Mouse (Mus musculus): Measurements from ENCODE around the gene Pou2f2. TPM values are rescaled to one million over a fixed set of nuclear protein-coding genes. Genes with fewer than 3 reads are reported as not detected.

The Pou2f2 gene
- total and polyA plus RNA-seq, 2 experiments from 2014 or later, result 6.0 to 21.2 TPM

DNA sequence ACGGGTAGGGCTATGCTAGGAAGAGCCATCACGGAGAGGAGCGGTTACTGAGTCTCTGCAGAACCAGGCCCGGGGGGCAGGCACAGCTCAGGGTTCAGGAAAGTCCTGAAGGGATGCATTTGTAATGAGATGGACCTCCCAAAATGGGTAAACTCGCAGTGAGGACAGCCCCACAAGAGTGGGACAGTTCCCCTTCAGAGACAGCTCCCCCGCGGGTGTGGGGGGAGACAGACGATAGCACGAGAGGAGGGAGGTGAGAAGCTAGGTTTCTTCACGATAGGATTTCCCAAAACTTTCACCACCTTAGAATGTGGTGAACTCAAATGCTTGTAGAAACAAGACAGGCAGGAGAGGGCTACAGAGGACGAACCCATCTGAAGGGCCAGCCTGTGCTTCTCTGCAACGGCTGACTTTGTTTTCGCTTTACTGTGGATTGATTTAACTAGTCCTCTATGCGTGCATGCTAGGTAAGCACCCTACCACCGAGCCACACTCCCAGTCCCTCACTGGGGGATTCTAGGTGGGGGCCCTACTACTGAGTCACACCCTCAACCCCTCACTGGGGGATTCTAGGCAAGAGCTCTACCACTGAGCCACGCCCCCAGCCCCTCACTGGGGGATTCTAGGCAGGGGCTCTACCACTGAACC lies 66.4 kb downstream of the Pou2f2 start:
- Histone ChIP-seq H3K9ac (no peak overlapping the region), H3K9me3 (ENCODE audit: low read length) (no peaks in the 10 kb centered on the region), H3K4me2 (ENCODE audit: low read depth) (no peak overlapping the region), H3K36me3 (ENCODE audit: insufficient read depth) (peaks cover 7% of the 10 kb centered on the region; the same call in 1 of the 2 replicates), H3K27me3 (ENCODE audit: insufficient read depth, low read length) (no peaks in the 10 kb centered on the region), H3K4me3 (ENCODE audit: low read depth, low read length) (no peak overlapping the region), H3K27ac (ENCODE audit: low read depth, low read length) (no peak overlapping the region), H3K4me1 (ENCODE audit: insufficient read depth) (no peaks in the 10 kb centered on the region)
- DNase-seq (no peak), ATAC-seq (no peak)
- TF ChIP-seq CTCF (IDR thresholded peaks at IDR 0.05; ENCODE audit: low read depth), result no peak
- WGBS, result 91% methylated on average over 16 of the region's 16 CpGs

DNA sequence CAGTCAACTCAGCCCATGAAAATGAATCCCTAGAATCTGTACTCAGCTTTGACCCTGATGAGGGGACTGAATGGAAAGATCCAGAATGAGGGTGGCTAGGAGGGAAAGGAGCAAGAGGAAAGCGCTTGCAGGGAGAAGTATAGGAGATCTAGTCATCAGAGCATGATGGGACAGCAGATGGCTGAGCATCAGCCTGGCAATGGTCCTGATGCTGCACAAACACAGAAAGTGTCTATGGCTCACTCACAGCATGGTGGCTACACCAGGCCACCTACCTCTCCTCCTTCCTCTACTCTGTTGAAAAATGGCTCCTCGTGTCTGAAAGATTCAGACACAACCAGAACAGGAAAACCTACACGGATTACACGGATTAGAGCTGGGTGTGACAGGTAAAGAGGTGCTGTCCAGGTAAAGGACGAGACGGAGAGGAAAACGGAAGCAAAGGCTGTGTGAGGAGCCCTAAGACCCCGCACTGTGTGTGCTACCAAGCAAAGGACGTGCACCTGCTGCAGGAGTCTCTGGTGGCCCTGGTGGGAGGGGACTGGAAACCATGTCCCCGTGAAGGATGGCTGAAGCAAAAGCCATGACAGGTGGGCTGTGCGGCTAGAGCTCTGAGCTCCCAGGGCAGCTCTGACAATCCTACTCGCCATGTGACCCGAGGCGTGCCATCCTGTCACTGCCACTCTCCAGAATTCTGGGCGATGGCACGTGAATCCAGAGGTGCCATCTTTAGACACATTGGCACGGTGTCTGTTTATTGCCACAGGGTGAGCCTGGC lies 67.2 kb downstream of the Pou2f2 start:
- H3K9ac ChIP-seq, result no peak overlapping the region
- H3K4me1 ChIP-seq (ENCODE audit: insufficient read depth), result no peaks in the 10 kb centered on the region
- no peak for TF ChIP-seq CTCF (IDR thresholded peaks at IDR 0.05; ENCODE audit: low read depth)
- ATAC-seq (0 out of 2 replicates have a peak, but pooled peaks have one; percentile 27), DNase-seq (peak; percentile 20)
- H3K4me3 ChIP-seq (ENCODE audit: low read depth, low read length), result no peak overlapping the region
- H3K27me3 ChIP-seq (ENCODE audit: insufficient read depth, low read length), result no peaks in the 10 kb centered on the region
- no peaks in the 10 kb centered on the region for H3K9me3 ChIP-seq (ENCODE audit: low read length)
- H3K27ac ChIP-seq (ENCODE audit: low read depth, low read length), result no peak overlapping the region
- peaks cover 7% of the 10 kb centered on the region; the same call in 1 of the 2 replicates for H3K36me3 ChIP-seq (ENCODE audit: insufficient read depth)
- no peak overlapping the region for H3K4me2 ChIP-seq (ENCODE audit: low read depth)
- WGBS, result 90% methylated on average over 17 of the region's 17 CpGs

DNA sequence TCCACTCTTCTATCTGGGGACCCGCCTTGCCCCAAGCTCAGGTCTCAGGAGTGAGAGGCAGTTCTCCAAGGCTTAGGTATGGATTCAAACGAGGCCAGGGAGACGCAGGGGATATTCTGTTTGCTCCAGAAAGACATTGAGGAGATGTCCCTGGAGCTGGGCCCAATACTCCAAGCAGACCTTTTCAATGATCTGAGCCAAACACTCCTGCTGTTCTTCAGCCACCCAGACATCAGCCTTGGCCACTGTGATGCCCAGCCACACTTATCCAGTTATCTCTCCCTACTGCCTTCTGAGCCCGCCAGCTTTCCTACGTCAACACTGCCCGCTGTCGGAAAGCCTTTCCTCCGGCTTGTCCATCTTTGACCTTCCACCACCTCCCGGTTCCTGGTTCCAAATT lies 69.2 kb downstream of the Pou2f2 start:
- no peak overlapping the region for H3K27ac ChIP-seq (ENCODE audit: low read depth, low read length)
- no peaks in the 10 kb centered on the region for H3K9me3 ChIP-seq (ENCODE audit: low read length)
- TF ChIP-seq CTCF (IDR thresholded peaks at IDR 0.05; ENCODE audit: low read depth), result no peak
- H3K36me3 ChIP-seq (ENCODE audit: insufficient read depth), result peaks cover 5% of the 10 kb centered on the region; the same call in 1 of the 2 replicates
- H3K4me2 ChIP-seq (ENCODE audit: low read depth), result no peak overlapping the region
- no peaks in the 10 kb centered on the region for H3K4me1 ChIP-seq (ENCODE audit: insufficient read depth)
- no peak overlapping the region for H3K4me3 ChIP-seq (ENCODE audit: low read depth, low read length)
- no peak for DNase-seq
- 91% methylated on average over 9 of the region's 9 CpGs for WGBS
- ATAC-seq, result no peak
- H3K27me3 ChIP-seq (ENCODE audit: insufficient read depth, low read length), result no peaks in the 10 kb centered on the region
- no peak overlapping the region for H3K9ac ChIP-seq

DNA sequence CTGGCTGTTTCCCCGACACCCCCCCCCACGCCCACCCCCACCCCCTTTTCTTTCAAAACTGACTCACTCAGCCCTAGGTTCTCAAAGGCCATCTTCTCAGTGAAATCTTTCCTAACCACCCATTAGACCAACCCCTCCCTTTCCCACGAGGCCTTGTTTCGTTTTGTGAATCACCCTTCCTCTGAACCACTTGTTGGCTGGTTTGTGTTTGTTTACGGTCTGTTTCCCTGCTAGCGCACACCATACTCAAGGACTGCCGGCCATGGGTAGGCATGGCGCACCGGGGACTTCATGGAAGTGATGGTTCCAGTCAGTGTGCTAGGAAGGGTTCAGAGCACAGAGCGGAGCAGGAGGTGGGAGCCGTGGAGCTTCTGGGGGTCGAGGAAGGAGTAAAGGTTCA lies 70.2 kb downstream of the Pou2f2 start:
- DNase-seq, result no peak
- no peaks in the 10 kb centered on the region for H3K27me3 ChIP-seq (ENCODE audit: insufficient read depth, low read length)
- WGBS, result 78% methylated on average over 12 of the region's 12 CpGs
- no peak for ATAC-seq
- H3K9ac ChIP-seq, result no peak overlapping the region
- H3K36me3 ChIP-seq (ENCODE audit: insufficient read depth), result no peaks in the 10 kb centered on the region
- H3K9me3 ChIP-seq (ENCODE audit: low read length), result no peaks in the 10 kb centered on the region
- H3K4me1 ChIP-seq (ENCODE audit: insufficient read depth), result no peaks in the 10 kb centered on the region
- no peak overlapping the region for H3K4me2 ChIP-seq (ENCODE audit: low read depth)
- no peak overlapping the region for H3K4me3 ChIP-seq (ENCODE audit: low read depth, low read length)
- H3K27ac ChIP-seq (ENCODE audit: low read depth, low read length), result no peak overlapping the region
- TF ChIP-seq CTCF (IDR thresholded peaks at IDR 0.05; ENCODE audit: low read depth), result no peak

DNA sequence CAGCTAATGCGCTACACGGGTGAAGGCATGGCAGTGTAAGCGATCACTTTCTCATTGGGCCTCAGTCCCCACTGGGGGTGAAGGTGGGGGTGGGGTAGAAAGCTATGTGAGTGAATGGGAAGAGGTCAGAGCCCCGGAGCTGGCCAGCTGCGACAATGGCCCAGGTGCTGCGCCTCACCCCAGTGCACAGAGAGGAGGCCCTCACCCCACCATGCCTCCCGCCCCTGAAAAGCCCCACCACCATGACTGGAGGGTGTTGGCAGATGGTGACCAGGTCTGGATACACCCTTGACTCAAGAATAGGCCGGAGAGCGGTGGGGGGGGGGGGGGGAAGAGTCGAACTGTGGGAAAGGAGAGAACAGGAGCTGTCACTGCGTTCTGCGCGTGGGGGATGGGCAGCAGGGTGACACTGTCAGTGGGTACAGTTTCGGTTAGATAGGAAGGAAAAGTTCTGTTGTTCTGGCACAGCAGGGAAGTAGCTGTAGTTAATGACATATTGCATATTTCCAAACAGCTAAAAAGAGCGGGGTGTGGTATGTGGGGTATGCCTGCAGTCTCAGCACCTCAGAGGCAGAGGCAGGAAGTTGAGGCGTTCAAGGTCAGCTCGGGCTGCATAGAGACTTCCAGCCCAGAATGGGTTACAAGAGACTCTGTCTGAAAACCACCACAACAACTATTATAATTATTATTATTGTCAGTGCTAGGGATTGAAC lies 72.6 kb downstream of the Pou2f2 start:
- no peak overlapping the region for H3K27ac ChIP-seq (ENCODE audit: low read depth, low read length)
- H3K4me3 ChIP-seq (ENCODE audit: low read depth, low read length), result no peak overlapping the region
- H3K9me3 ChIP-seq (ENCODE audit: low read length), result no peaks in the 10 kb centered on the region
- DNase-seq, result no peak
- H3K9ac ChIP-seq, result no peak overlapping the region
- no peaks in the 10 kb centered on the region for H3K36me3 ChIP-seq (ENCODE audit: insufficient read depth)
- no peak overlapping the region for H3K4me2 ChIP-seq (ENCODE audit: low read depth)
- H3K4me1 ChIP-seq (ENCODE audit: insufficient read depth), result no peaks in the 10 kb centered on the region
- no peak for ATAC-seq
- WGBS, result 58% methylated on average over 16 of the region's 17 CpGs
- TF ChIP-seq CTCF (IDR thresholded peaks at IDR 0.05; ENCODE audit: low read depth), result no peak
- no peaks in the 10 kb centered on the region for H3K27me3 ChIP-seq (ENCODE audit: insufficient read depth, low read length)

DNA sequence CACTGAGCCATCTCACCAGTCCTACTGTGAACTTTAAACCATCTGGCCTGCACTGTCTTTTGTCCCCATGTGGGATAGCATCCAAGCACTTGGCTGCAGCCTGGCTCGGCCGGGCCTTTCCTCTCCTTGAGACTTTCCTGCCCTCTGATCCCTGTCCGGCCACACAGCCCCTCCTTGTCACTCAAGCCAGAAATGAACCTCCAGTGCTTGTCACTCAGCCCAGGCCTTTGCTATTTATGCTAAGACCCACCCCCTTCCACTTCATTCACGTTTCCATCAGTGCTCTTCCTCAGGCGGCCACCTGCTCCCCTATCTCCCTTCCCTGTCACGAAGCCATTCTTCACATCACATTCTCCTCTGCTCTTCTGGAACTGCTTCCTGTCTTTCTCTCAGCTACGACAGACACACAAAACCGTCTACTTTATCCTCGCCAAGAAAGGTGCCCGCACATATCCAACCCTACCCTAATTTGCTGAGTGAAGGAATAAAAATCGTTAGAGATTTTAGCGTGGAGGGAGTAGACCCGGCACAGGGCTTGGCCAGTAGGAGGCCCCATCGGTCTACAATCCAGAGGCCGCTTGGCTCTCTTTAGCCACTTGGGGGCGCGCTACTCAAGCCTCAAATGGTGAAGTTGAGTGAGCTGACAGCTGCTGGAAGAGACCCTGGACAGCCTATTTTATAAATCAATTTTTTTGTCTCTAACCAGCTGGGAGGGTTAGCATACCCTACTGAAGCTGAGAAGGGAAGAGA lies 73.9 kb downstream of the Pou2f2 start:
- no peaks in the 10 kb centered on the region for H3K36me3 ChIP-seq (ENCODE audit: insufficient read depth)
- H3K4me3 ChIP-seq (ENCODE audit: low read depth, low read length), result no peak overlapping the region
- ATAC-seq (peak; percentile 81), DNase-seq (peak; percentile 92)
- 13% methylated on average over 17 of the region's 17 CpGs for WGBS
- peak; percentile 96 for TF ChIP-seq CTCF (IDR thresholded peaks at IDR 0.05; ENCODE audit: low read depth)
- peak overlapping the region; percentile 1; the same call in 1 of the 2 replicates for H3K27ac ChIP-seq (ENCODE audit: low read depth, low read length)
- H3K4me1 ChIP-seq (ENCODE audit: insufficient read depth), result no peaks in the 10 kb centered on the region
- no peaks in the 10 kb centered on the region for H3K27me3 ChIP-seq (ENCODE audit: insufficient read depth, low read length)
- H3K9ac ChIP-seq, result no peak overlapping the region
- no peak overlapping the region for H3K4me2 ChIP-seq (ENCODE audit: low read depth)
- no peaks in the 10 kb centered on the region for H3K9me3 ChIP-seq (ENCODE audit: low read length)
